Mouse (Mus musculus): ENCODE measurements around the gene Prrc2b.
A peak's percentile ranks its signal among the peaks of the same experiment; 100 is the strongest.

Gene Prrc2b

GRCm38 (mm10) chr2:32137667-32138266 lies 13.1 kb upstream of the Prrc2b start:
- peak; percentile 99 for DNase-seq (ENCODE audit: low spot score)

- DNase-seq (ENCODE audit: low spot score), result no peak
Measured at GRCm38 (mm10) chr2:32139377-32139776, 11.5 kb upstream of the Prrc2b start.

- no peak for DNase-seq (ENCODE audit: low spot score)
Measured at GRCm38 (mm10) chr2:32140498-32140934, 10.4 kb upstream of the Prrc2b start.

- DNase-seq (ENCODE audit: low spot score), result no peak
Measured at GRCm38 (mm10) chr2:32141602-32142001, 9.3 kb upstream of the Prrc2b start.

- DNase-seq (ENCODE audit: low spot score), result no peak
Measured at GRCm38 (mm10) chr2:32142368-32142767, 8.5 kb upstream of the Prrc2b start.

GRCm38 (mm10) chr2:32144633-32145032 lies 6.2 kb upstream of the Prrc2b start:
- no peak for DNase-seq (ENCODE audit: low spot score)

- no peak for DNase-seq (ENCODE audit: low spot score)
Measured at GRCm38 (mm10) chr2:32146617-32147162, 4.2 kb upstream of the Prrc2b start.

- DNase-seq (ENCODE audit: low spot score), result no peak
Measured at GRCm38 (mm10) chr2:32150135-32150534, 747 bp upstream of the Prrc2b start.

GRCm38 (mm10) chr2:32150562-32150923 lies 339 bp upstream of the Prrc2b start:
- no peak for DNase-seq (ENCODE audit: low spot score)

- peak; percentile 62 for DNase-seq (ENCODE audit: low spot score)
Measured at GRCm38 (mm10) chr2:32151660-32152366, 931 bp downstream of the Prrc2b start.

GRCm38 (mm10) chr2:32152367-32153034 lies 1.6 kb downstream of the Prrc2b start:
- DNase-seq (ENCODE audit: low spot score), result no peak

GRCm38 (mm10) chr2:32153041-32153790 lies 2.3 kb downstream of the Prrc2b start:
- DNase-seq (ENCODE audit: low spot score), result peak; percentile 28

GRCm38 (mm10) chr2:32153791-32154119 lies 2.9 kb downstream of the Prrc2b start:
- DNase-seq (ENCODE audit: low spot score), result no peak

GRCm38 (mm10) chr2:32154334-32154997 lies 3.6 kb downstream of the Prrc2b start:
- no peak for DNase-seq (ENCODE audit: low spot score)

- no peak for DNase-seq (ENCODE audit: low spot score)
Measured at GRCm38 (mm10) chr2:32154998-32155541, 4.2 kb downstream of the Prrc2b start.

GRCm38 (mm10) chr2:32155614-32156013 lies 4.7 kb downstream of the Prrc2b start:
- no peak for DNase-seq (ENCODE audit: low spot score)

- DNase-seq (ENCODE audit: low spot score), result no peak
Measured at GRCm38 (mm10) chr2:32156645-32157044, 5.8 kb downstream of the Prrc2b start.

- no peak for DNase-seq (ENCODE audit: low spot score)
Measured at GRCm38 (mm10) chr2:32157328-32157727, 6.4 kb downstream of the Prrc2b start.

GRCm38 (mm10) chr2:32158616-32159239 lies 7.8 kb downstream of the Prrc2b start:
- DNase-seq (ENCODE audit: low spot score), result no peak

GRCm38 (mm10) chr2:32160525-32160924 lies 9.6 kb downstream of the Prrc2b start:
- DNase-seq (ENCODE audit: low spot score), result no peak

- no peak for DNase-seq (ENCODE audit: low spot score)
Measured at GRCm38 (mm10) chr2:32160967-32161366, 10.1 kb downstream of the Prrc2b start.

All from retina, embryonic 14.5 days (tissue).